In genomic region chr4:153738088-153738487, GRCm38 (mm10) we compare ENCODE assay signal across 13 mouse cellular contexts.
"Had no signal": no experiment of that assay in that cellular context is flagged by ENCODE, and none has a peak within 500 bp of the region (broad histone marks: within the 10 kb centered on the region; RNA-seq: fewer than 3 reads in every experiment).

No protein-coding gene starts in this region.

- DNase-seq: kidney, adult 11 months; kidney, adult 9 months; kidney, postnatal 14 days; left cerebral cortex, postnatal 4 days; lung, embryonic 14.5 days; lung, postnatal 14 days; right cerebral cortex, postnatal 25 days; thymus, postnatal 4 days had no signal

- H3K27me3 ChIP-seq: liver, embryonic 15.5 days; midbrain, embryonic 12.5 days; neural tube, embryonic 15.5 days had no signal

- H3K4me1 ChIP-seq: limb, embryonic 13.5 days; liver, embryonic 15.5 days; midbrain, embryonic 12.5 days had no signal

- H3K9ac ChIP-seq: limb, embryonic 13.5 days; liver, embryonic 15.5 days; lung, embryonic 14.5 days; midbrain, embryonic 12.5 days; neural tube, embryonic 15.5 days had no signal

- H3K36me3 ChIP-seq: limb, embryonic 13.5 days; liver, embryonic 15.5 days; midbrain, embryonic 12.5 days; neural tube, embryonic 15.5 days had no signal

- H3K27ac ChIP-seq: limb, embryonic 13.5 days; liver, embryonic 15.5 days; midbrain, embryonic 12.5 days; neural tube, embryonic 15.5 days had no signal

- H3K4me3 ChIP-seq: limb, embryonic 13.5 days; liver, embryonic 15.5 days; midbrain, embryonic 12.5 days; neural tube, embryonic 15.5 days had no signal

- H3K4me2 ChIP-seq: limb, embryonic 13.5 days; liver, embryonic 15.5 days; lung, embryonic 14.5 days; midbrain, embryonic 12.5 days; neural tube, embryonic 15.5 days had no signal

- H3K9me3 ChIP-seq: liver, embryonic 15.5 days; neural tube, embryonic 15.5 days had no signal

- ATAC-seq: midbrain, embryonic 16.5 days had no signal
